Mouse (Mus musculus) CH12.LX (cell line): Measurements from ENCODE around the gene Slc26a6. TPM values are rescaled to one million over a fixed set of nuclear protein-coding genes. Genes with fewer than 3 reads are reported as not detected.

Experiments
- DNase-seq: peaks from one replicate; pipeline ENCODE4 v3.0.0-alpha.2; 2013; ENCODE audit errors: extremely low read depth
- H3K27ac ChIP-seq: 2 replicates; pipeline ENCODE4 v1.5.1; 2012; ENCODE audit warnings: low read depth, mild to moderate bottlenecking, control low read depth, moderate library complexity; ENCODE audit not compliant: insufficient read depth
- H3K27me3 ChIP-seq: replicated peaks from 2 replicates; pipeline ENCODE3; 2012; ENCODE audit warnings: inconsistent platforms
- H3K36me3 ChIP-seq, 2 experiments: replicated peaks in 1 of 2; 2 replicates each; pipeline versions ENCODE3 to v1.6.1; 2012; ENCODE audit warnings: inconsistent platforms in 1 of 2, low read length in 1 of 2, mild to moderate bottlenecking in 1 of 2, mixed read lengths in 1 of 2, moderate library complexity in 1 of 2; ENCODE audit not compliant: control insufficient read depth in 1 of 2, insufficient read depth in 1 of 2
- H3K4me1 ChIP-seq, 2 experiments: 2 replicates each; pipeline ENCODE4 v1.6.1; 2012; ENCODE audit warnings: inconsistent platforms in 1 of 2, moderate library complexity in 1 of 2; ENCODE audit not compliant: insufficient read depth in 2 of 2, control insufficient read depth in 1 of 2
- H3K4me2 ChIP-seq: 2 replicates; pipeline ENCODE4 v1.6.1; 2012; ENCODE audit warnings: low read depth, mild to moderate bottlenecking, control low read depth; ENCODE audit not compliant: poor library complexity, insufficient read depth, severe bottlenecking
- H3K4me3 ChIP-seq, 3 experiments: fragments of 150-350 bp in 1 of 3; sonication (generic) in 1 of 3; replicated peaks in 1 of 3; 2 replicates each; pipeline versions ENCODE3 to v1.5.1; 2011 to 2012; ENCODE audit warnings: low read depth in 2 of 3, low read length in 2 of 3, mild to moderate bottlenecking in 2 of 3, moderate library complexity in 2 of 3, control low read depth in 1 of 3, improper control_type of control experiment in 1 of 3, inconsistent platforms in 1 of 3, mixed read lengths in 1 of 3; ENCODE audit not compliant: poor library complexity in 1 of 3
- H3K79me2 ChIP-seq: replicated peaks from 2 replicates; pipeline ENCODE4 v1.6.1; 2012; ENCODE audit warnings: mild to moderate bottlenecking, moderate library complexity; ENCODE audit not compliant: control insufficient read depth, poor library complexity, insufficient read depth, severe bottlenecking; ENCODE audit errors: extremely low read depth
- H3K9ac ChIP-seq: 2 replicates; pipeline ENCODE4 v1.6.1; 2012; ENCODE audit warnings: low read depth, mild to moderate bottlenecking, control low read depth, moderate library complexity; ENCODE audit not compliant: insufficient read depth
- H3K9me3 ChIP-seq: replicated peaks from 2 replicates; pipeline ENCODE3; 2012; ENCODE audit warnings: low read length, inconsistent platforms, mixed read lengths
- E2F4 ChIP-seq: IDR thresholded peaks from 2 replicates; pipeline ENCODE4 v1.6.1; 2011; ENCODE audit warnings: low read depth, low read length, improper control_type of control experiment; ENCODE audit not compliant: insufficient replicate concordance
- EP300 ChIP-seq: IDR thresholded peaks from 2 replicates; pipeline ENCODE4 v1.6.1; 2011; ENCODE audit warnings: low read length, improper control_type of control experiment
- GABPA ChIP-seq: IDR thresholded peaks from 2 replicates; pipeline ENCODE4 v1.6.1; 2012; ENCODE audit warnings: low read depth, low read length, improper control_type of control experiment, inconsistent platforms; ENCODE audit not compliant: insufficient replicate concordance
- HCFC1 ChIP-seq: IDR thresholded peaks from 2 replicates; pipeline ENCODE4 v1.6.1; 2012; ENCODE audit warnings: low read depth, mild to moderate bottlenecking, inconsistent platforms, low read length, improper control_type of control experiment
- JUND ChIP-seq: conservative IDR thresholded peaks from 2 replicates; pipeline ENCODE4 v1.6.1; 2011; ENCODE audit warnings: low read depth, low read length, improper control_type of control experiment
- MAFK ChIP-seq: IDR thresholded peaks from 2 replicates; pipeline ENCODE4 v1.6.1; 2011; ENCODE audit warnings: low read length, improper control_type of control experiment; ENCODE audit not compliant: insufficient replicate concordance
- MEF2A ChIP-seq: IDR thresholded peaks from 2 replicates; pipeline ENCODE4 v1.6.1; 2014; ENCODE audit warnings: low read depth, mild to moderate bottlenecking, inconsistent platforms, low read length, improper control_type of control experiment, borderline replicate concordance
- MXI1 ChIP-seq: IDR thresholded peaks from 2 replicates; pipeline ENCODE4 v1.6.1; 2011; ENCODE audit warnings: mild to moderate bottlenecking, low read depth, low read length, improper control_type of control experiment
- NELFE ChIP-seq: IDR thresholded peaks from 2 replicates; pipeline ENCODE4 v1.6.1; 2011; ENCODE audit warnings: low read depth, low read length, improper control_type of control experiment
- PAX5 ChIP-seq: IDR thresholded peaks from 2 replicates; pipeline ENCODE4 v1.6.1; 2012; ENCODE audit warnings: low read length, inconsistent platforms, mixed read lengths
- POLR2A ChIP-seq: IDR thresholded peaks from 2 replicates; pipeline ENCODE4 v1.6.1; 2011; ENCODE audit warnings: low read depth, mild to moderate bottlenecking, improper control_type of control experiment, low read length
- POLR2AphosphoS2 ChIP-seq: IDR thresholded peaks from 2 replicates; pipeline ENCODE4 v1.6.1; 2011; ENCODE audit warnings: low read depth, low read length, improper control_type of control experiment
- RCOR1 ChIP-seq: conservative IDR thresholded peaks from 2 replicates; pipeline ENCODE4 v1.6.1; 2012; ENCODE audit warnings: low read depth, mild to moderate bottlenecking, inconsistent platforms, low read length, improper control_type of control experiment
- SIN3A ChIP-seq: IDR thresholded peaks from 2 replicates; pipeline ENCODE4 v1.6.1; 2012; ENCODE audit warnings: low read length, improper control_type of control experiment, inconsistent platforms
- SMC3 ChIP-seq: IDR thresholded peaks from 2 replicates; pipeline ENCODE4 v1.6.1; 2011; ENCODE audit warnings: low read depth, low read length, improper control_type of control experiment
- TBP ChIP-seq: conservative IDR thresholded peaks from 2 replicates; pipeline ENCODE4 v1.6.1; 2011; ENCODE audit warnings: low read depth, low read length, improper control_type of control experiment
- TCF12 ChIP-seq: IDR thresholded peaks from 2 replicates; pipeline ENCODE4 v1.6.1; 2014; ENCODE audit warnings: low read depth, mild to moderate bottlenecking, inconsistent platforms, low read length, improper control_type of control experiment
- UBTF ChIP-seq: IDR thresholded peaks from 2 replicates; pipeline ENCODE4 v1.6.1; 2012; ENCODE audit warnings: low read depth, mild to moderate bottlenecking, inconsistent platforms, low read length, improper control_type of control experiment, moderate library complexity
- USF2 ChIP-seq: conservative IDR thresholded peaks from 2 replicates; pipeline ENCODE4 v1.6.1; 2011; ENCODE audit warnings: low read depth, low read length, improper control_type of control experiment
- ZMIZ1 ChIP-seq: IDR thresholded peaks from 2 replicates; pipeline ENCODE4 v1.6.1; 2012; ENCODE audit warnings: low read depth, mild to moderate bottlenecking, inconsistent platforms, low read length, improper control_type of control experiment
- dilution Hi-C: fragments of 300-500 bp; cut with MboI; formaldehyde crosslinking; loops from 2 replicates; pipeline ENCODE4 v1.14.3; 2020; ENCODE audit warnings: low sequenced_read_pairs; ENCODE audit not compliant: extremely low pct_unique_long_range_greater_than_20kb, extremely low pct_ligation_motif_present
- in situ Hi-C: fragments of 300-500 bp; cut with MboI; formaldehyde crosslinking; loops from 3 replicates; pipeline ENCODE4 v1.14.3; 2019; ENCODE audit warnings: low sequenced_read_pairs, low pct_ligation_motif_present, low pct_unique_long_range_greater_than_20kb, mixed read lengths
- polyA plus RNA-seq: library from polyadenylated mRNA; unstranded; fragments of >175 nt; gene quantifications from 2 replicates; pipeline ENCODE4 v1.2.1, GENCODE M21; 2012; ENCODE audit warnings: low read depth; ENCODE audit not compliant: insufficient read length
- total RNA-seq, 2 experiments: library from RNA; depleted of rRNA; stranded (reverse); fragments of 300-350 nt in 1 of 2; fragments of >200 nt in 1 of 2; gene quantifications; 2 replicates each; pipeline ENCODE4 v1.2.3; 2012 to 2014

The Slc26a6 gene
- total and polyA plus RNA-seq, 3 experiments, result 5.0 to 10.0 (median 5.0) TPM

DNA sequence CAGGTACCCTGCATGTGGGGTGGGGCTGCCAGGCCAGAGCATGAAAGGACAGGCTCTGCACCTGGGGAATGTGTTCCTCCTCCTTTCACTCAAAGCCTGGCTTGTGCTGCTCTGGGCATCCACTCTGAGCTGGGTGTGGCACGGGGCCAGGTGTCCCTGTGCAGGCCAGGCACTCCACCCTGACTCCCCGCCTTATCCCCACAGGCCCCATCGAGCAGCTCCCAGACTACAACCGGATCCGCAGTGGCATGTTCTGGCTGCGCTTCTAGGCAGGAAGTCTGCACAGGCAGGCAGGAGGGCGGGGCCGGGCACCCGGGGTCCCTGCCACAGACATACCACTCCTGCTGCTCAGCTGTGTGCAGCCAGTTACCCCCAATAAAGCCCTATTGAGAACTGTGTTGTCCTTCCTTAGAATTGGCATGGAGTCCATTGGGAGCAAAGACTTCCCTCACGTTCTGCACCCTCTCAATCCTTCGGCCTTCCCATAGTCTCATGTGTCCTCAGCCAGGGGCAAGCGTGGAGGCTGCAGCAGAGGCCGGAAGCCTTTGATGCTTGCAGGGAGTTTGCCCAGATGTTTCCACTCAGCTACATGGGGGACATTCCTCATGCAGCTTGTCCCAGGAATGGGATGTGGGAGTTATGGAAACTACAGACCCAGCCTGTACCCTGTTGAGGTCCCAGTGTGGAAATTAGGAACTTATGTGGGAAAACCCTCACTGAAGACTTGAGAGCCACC, 96.3 kb downstream of the Slc26a6 start:
- Histone ChIP-seq H3K4me2 (no peak overlapping the region), H3K27ac (no peak overlapping the region), H3K4me1 (no peaks in the 10 kb centered on the region), H3K79me2 (no peaks in the 10 kb centered on the region), H3K9me3 (no peaks in the 10 kb centered on the region), H3K4me3 (no peak overlapping the region), H3K36me3 (peaks cover 56 to 70% of the 10 kb centered on the region in 2 experiments), H3K27me3 (no peaks in the 10 kb centered on the region), H3K9ac (no peak overlapping the region)
- no peak for DNase-seq
- TF ChIP-seq RCOR1, result no peak
- dilution Hi-C loops, result no loop called here
- in situ Hi-C loops, result no loop called here

GRCm38 (mm10) chr9:108949967-108950728, 97.1 kb downstream of the Slc26a6 start:
- no peak for TF ChIP-seq E2F4
- no peak for TF ChIP-seq EP300
- no peak for TF ChIP-seq ZMIZ1
- TF ChIP-seq RCOR1, result no peak
- no peak for TF ChIP-seq TBP
- TF ChIP-seq MEF2A, result no peak
- TF ChIP-seq UBTF, result no peak
- TF ChIP-seq JUND, result no peak
- TF ChIP-seq TCF12, result no peak
- TF ChIP-seq HCFC1, result no peak
- no peak for TF ChIP-seq SIN3A
- no peak for TF ChIP-seq MAFK
- TF ChIP-seq POLR2AphosphoS2, result no peak
- TF ChIP-seq USF2, result no peak
- TF ChIP-seq PAX5, result no peak
- TF ChIP-seq GABPA, result no peak
- no peak for TF ChIP-seq NELFE
- no peak for TF ChIP-seq SMC3
- TF ChIP-seq MXI1, result no peak
- TF ChIP-seq POLR2A, result no peak
- TF ChIP-seq, all 38 proteins: peak for 0
- H3K4me2 ChIP-seq, result no peak overlapping the region
- H3K4me1 ChIP-seq, result no peaks in the 10 kb centered on the region
- no peak overlapping the region for H3K4me3 ChIP-seq
- no peaks in the 10 kb centered on the region for H3K79me2 ChIP-seq
- H3K9ac ChIP-seq, result no peak overlapping the region
- no peaks in the 10 kb centered on the region for H3K9me3 ChIP-seq
- in situ Hi-C loops (no loop called here), dilution Hi-C loops (no loop called here)
- no peaks in the 10 kb centered on the region for H3K27me3 ChIP-seq
- peaks cover 49 to 62% of the 10 kb centered on the region in 2 experiments for H3K36me3 ChIP-seq
- no peak overlapping the region for H3K27ac ChIP-seq
- DNase-seq, result no peak
